Mouse (Mus musculus) liver, embryonic 16.5 days (tissue): Measurements from ENCODE around the gene Prph. TPM values are rescaled to one million over a fixed set of nuclear protein-coding genes. Genes with fewer than 3 reads are reported as not detected.
A peak's percentile ranks its signal among the peaks of the same experiment; 100 is the strongest.

Experiments used
- ATAC-seq: fragments of 200-750 bp; cut with Nextera tagmentation; 2 replicates; pipeline ENCODE4 v1.8.0; 2017; ENCODE audit warnings: low read depth, mild to moderate bottlenecking, moderate number of reproducible peaks, moderate library complexity
- H3K27ac ChIP-seq: fragments of 300-500 bp; sonication (generic); 2 replicates; pipeline ENCODE4 v1.5.1; 2014; ENCODE audit warnings: mild to moderate bottlenecking, low read length
- H3K27me3 ChIP-seq: fragments of 300-500 bp; sonication (generic); 2 replicates; pipeline ENCODE4 v1.6.1; 2014; ENCODE audit warnings: low read depth, low read length, mixed read lengths; ENCODE audit not compliant: control insufficient read depth, insufficient read depth
- H3K36me3 ChIP-seq: fragments of 300-500 bp; sonication (generic); 2 replicates; pipeline ENCODE4 v1.6.1; 2014; ENCODE audit warnings: mild to moderate bottlenecking; ENCODE audit not compliant: control insufficient read depth, insufficient read depth
- H3K4me1 ChIP-seq: fragments of 300-500 bp; sonication (generic); 2 replicates; pipeline ENCODE4 v1.6.1; 2014; ENCODE audit warnings: low read depth, low read length, mixed read lengths; ENCODE audit not compliant: control insufficient read depth
- H3K4me2 ChIP-seq: fragments of 300-500 bp; sonication (generic); 2 replicates; pipeline ENCODE4 v1.6.1; 2014; ENCODE audit warnings: low read depth, low read length, mixed read lengths
- H3K4me3 ChIP-seq: fragments of 300-500 bp; sonication (generic); 2 replicates; pipeline ENCODE4 v1.5.1; 2014; ENCODE audit warnings: low read depth, mild to moderate bottlenecking, low read length
- H3K9ac ChIP-seq: fragments of 300-500 bp; sonication (generic); 2 replicates; pipeline ENCODE4 v1.6.1; 2014; ENCODE audit warnings: low read depth, low read length
- H3K9me3 ChIP-seq: fragments of 300-500 bp; sonication (generic); replicated peaks from 2 replicates; pipeline ENCODE4 v1.6.1; 2016; ENCODE audit warnings: low read length; ENCODE audit not compliant: control insufficient read depth
- whole genome bisulfite sequencing: fragments of 180-500 bp; shearing (Covaris S2); extraction: QIAGEN DNeasy Blood & Tissue Kit; methylation state at CpG from one replicate; pipeline ENCODE4 v1.1.7; 2014; ENCODE audit not compliant: insufficient replicate concordance; 5-methylcytosine and 5-hydroxymethylcytosine counted together
- microRNA-seq: library from miRNA; unstranded; fragments of <30 nt; microRNA quantifications from one replicate; pipeline ENCODE4, GENCODE M21; 2016
- polyA plus RNA-seq: library from polyadenylated mRNA; unstranded; fragments of >200 nt; fragmentation: Nextera tagmentation; extraction: Ambion mirVana; gene quantifications from 2 replicates; pipeline ENCODE4 v1.2.1, GENCODE M21; 2015

The Prph gene
- polyA plus RNA-seq, 1 experiment from 2014 or later = 1.1 TPM

DNA sequence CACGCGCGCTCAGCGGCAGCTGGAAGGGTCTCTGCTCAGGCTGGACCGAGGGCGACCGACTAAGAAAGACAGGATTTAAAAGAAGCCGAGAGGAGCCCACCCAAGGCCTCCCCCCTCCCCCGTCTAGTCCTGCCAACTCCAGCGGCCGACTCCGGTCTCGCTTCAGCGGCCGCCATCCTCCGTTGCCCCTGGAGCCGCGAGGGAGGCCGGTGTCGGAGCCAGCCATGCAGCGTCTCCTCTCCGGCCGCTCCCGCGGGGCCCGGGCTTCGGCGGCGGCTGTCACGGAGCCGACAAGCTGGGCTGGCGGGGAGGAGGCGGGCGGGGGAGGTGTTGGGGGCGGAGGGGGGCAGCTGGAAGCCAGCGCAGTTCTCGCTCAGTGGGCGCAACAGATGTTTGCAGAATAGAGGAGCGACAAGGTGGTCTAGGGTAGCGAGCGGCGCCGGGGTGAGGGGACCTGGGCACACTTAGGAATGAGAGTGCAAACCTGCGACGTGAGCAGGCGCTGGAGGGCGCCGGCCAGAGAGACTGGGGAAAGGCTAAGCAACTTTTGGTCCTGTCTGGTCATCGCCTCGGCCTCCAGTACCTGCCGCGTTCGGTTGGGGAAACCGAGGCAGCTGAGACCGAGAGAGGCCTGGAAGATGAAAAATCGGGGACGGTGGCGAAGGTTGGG, 42.0 kb downstream of the Prph start:
- no peak overlapping the region for H3K27ac ChIP-seq
- H3K27me3 ChIP-seq = peaks cover 80% of the 10 kb centered on the region
- peak overlapping the region; percentile 37 for H3K4me3 ChIP-seq
- WGBS = 1% methylated on average over 52 of the region's 58 CpGs
- H3K4me1 ChIP-seq = peaks cover 22% of the 10 kb centered on the region
- no peaks in the 10 kb centered on the region for H3K36me3 ChIP-seq
- no peak for ATAC-seq
- H3K9ac ChIP-seq = no peak overlapping the region
- H3K9me3 ChIP-seq = no peaks in the 10 kb centered on the region
- peak overlapping the region; percentile 60 for H3K4me2 ChIP-seq

DNA sequence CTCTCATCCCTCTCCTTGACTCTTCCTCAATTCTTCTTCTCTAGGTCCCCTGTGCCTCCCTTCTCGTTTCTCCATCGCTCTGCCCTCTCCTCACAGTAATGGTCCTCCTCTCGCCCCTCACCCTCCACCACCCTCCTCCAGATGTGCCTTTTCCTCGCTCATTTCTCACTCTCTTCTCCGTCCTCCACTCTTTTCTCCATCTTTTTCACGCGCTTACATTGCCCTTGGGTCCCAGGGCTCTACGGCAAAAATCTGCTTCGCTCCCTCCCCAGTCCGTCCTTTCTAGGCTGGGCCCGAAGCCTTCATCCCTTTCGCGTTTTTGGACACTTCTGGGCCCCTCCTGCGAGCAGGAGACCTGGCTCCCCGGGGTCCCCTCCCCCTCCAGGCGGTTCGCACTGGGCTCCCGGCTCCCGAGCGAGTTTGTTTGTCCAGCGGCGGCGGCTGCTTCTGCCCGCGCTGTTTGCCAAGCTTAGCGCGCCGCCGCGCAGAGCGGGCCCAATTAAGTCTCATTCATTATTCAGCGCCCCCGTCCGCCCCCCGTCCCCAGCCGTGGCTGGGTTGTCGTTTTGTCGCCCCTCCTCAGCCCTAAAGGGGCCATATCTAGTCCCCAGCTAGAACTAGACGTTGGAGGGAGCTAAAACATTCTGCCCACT, 43.0 kb downstream of the Prph start:
- Histone ChIP-seq H3K27ac (no peak overlapping the region), H3K36me3 (no peaks in the 10 kb centered on the region), H3K4me2 (peak overlapping the region; percentile 60), H3K27me3 (peaks cover 70% of the 10 kb centered on the region), H3K9me3 (no peaks in the 10 kb centered on the region), H3K4me3 (peak overlapping the region; percentile 34), H3K9ac (no peak overlapping the region), H3K4me1 (peaks cover 22% of the 10 kb centered on the region)
- WGBS = 1% methylated on average over 39 of the region's 39 CpGs
- no peak for ATAC-seq

DNA sequence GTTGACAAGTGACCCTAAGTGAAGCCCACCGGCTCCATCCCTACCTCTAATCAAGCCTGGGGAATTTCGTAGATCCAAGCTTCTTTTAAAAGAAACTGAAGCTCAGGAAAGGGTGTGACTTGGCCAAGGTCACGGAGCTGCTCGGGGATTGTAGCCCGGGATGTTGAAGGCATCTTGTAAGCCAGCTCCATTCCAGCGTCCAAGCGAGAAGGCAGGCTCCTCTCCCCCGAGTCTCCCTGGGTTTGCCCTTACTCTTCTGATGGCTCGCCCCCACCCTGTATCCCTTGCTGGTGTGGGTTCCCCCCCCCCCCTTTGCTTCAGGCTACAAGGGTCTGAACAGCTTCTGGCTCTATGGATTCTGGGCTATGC, 43.5 kb downstream of the Prph start:
- Histone ChIP-seq H3K4me2 (peak overlapping the region; percentile 60), H3K36me3 (no peaks in the 10 kb centered on the region), H3K27me3 (peaks cover 64% of the 10 kb centered on the region), H3K9me3 (no peaks in the 10 kb centered on the region), H3K27ac (no peak overlapping the region), H3K4me3 (peak overlapping the region; percentile 34), H3K4me1 (peaks cover 21% of the 10 kb centered on the region), H3K9ac (no peak overlapping the region)
- 4% methylated on average over 9 of the region's 9 CpGs for WGBS
- no peak for ATAC-seq

DNA sequence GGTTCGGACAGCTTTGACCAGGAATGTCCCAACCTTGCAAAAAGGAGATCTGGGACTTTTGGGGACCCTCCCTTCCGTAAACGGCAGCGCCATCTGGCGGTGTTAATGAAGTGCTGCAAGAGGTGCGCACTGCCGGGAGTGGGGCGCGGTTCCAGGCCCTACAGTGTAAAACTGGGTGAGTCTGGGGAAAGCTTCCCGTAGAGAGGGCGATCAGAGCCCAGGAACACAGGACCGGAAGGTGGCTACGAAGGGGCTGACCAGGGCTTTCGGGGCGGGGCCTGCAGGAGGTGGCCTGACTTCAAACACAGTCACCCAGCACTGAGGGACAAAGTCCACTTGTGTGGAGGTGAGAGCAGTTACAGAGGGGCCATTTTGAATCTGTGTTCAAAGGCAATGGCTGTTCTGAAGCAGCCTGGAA, 44.2 kb downstream of the Prph start:
- Histone ChIP-seq H3K9me3 (no peaks in the 10 kb centered on the region), H3K4me2 (peak overlapping the region; percentile 60), H3K9ac (no peak overlapping the region), H3K27ac (peak overlapping the region; percentile 68), H3K27me3 (peaks cover 58% of the 10 kb centered on the region), H3K4me1 (peaks cover 16% of the 10 kb centered on the region), H3K4me3 (peak overlapping the region; percentile 39), H3K36me3 (no peaks in the 10 kb centered on the region)
- ATAC-seq = peak; percentile 90
- under 1% methylated on average over 15 of the region's 15 CpGs for WGBS

DNA sequence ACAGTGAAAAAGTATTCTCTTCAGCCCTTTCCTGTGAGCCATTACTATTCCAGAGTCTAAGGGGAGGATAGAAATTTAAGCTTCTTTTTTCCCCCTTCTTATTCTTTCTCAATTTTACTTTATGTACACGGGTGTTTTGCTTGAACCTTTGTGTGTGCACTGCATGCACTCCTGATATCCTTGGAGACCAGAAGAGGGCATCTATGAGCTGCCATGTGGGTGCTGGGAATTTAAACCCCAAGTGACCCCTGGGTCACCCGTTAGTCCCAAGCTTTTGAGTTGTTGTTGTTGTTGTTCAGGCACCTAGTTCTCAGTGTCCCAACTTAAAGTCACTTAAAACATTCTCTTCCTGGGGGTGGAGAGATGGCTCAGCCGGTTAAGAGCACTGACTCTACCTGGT, 45.0 kb downstream of the Prph start:
- Histone ChIP-seq H3K4me2 (peak overlapping the region; percentile 42), H3K4me1 (peaks cover 16% of the 10 kb centered on the region), H3K4me3 (peak overlapping the region; percentile 39), H3K27ac (no peak overlapping the region), H3K27me3 (peaks cover 50% of the 10 kb centered on the region), H3K36me3 (no peaks in the 10 kb centered on the region), H3K9ac (no peak overlapping the region), H3K9me3 (no peaks in the 10 kb centered on the region)
- ATAC-seq = no peak
- 32% methylated on average over 3 of the region's 3 CpGs for whole genome bisulfite sequencing

DNA sequence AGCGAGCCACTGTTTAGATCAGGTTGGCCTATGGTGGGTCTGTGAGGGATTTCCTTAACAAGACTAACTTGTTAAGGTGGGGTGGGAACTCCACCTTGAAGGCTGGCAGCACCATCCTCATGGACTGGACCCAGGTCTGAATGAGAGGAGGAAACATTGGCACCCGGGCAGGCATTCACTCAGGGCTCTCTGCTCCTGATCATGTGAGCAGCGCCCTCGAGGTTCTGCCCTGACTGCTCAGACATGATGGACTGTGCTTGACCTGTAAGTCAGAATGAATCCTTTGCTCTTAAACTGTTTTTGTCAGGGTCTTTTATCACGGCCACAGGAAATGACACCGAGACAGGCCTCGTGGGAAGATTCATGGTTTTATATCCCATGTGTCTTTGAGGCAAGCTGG, 50.3 kb downstream of the Prph start:
- Histone ChIP-seq H3K4me2 (no peak overlapping the region), H3K9ac (no peak overlapping the region), H3K4me1 (no peaks in the 10 kb centered on the region; the same call in 1 of the 2 replicates), H3K4me3 (no peak overlapping the region), H3K36me3 (no peaks in the 10 kb centered on the region; the same call in 1 of the 2 replicates), H3K9me3 (no peaks in the 10 kb centered on the region), H3K27me3 (no peaks in the 10 kb centered on the region), H3K27ac (no peak overlapping the region)
- no peak for ATAC-seq
- WGBS = 33% methylated on average over 7 of the region's 7 CpGs

DNA sequence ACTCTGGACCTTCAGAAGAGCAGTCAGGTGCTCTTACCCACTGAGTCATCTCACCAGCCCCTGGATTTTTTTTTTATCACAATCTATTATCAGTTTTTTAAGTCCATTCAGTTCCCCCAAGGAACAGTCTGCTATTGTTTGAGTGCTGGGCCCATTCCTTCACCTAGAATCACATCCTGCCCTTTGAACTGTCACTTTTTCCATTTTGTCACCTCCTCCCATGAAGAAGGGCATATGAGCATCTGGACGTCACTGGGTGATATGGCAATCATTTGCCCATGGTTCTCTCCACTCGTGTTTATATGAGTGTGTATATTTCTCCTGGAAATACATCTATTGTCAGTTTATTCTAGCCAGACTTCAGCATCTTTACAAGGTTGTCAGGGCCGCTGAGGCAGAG, 52.9 kb downstream of the Prph start:
- 64% methylated on average over 3 of the region's 3 CpGs for WGBS
- Histone ChIP-seq H3K9ac (no peak overlapping the region), H3K4me2 (no peak overlapping the region), H3K9me3 (no peaks in the 10 kb centered on the region), H3K4me1 (no peaks in the 10 kb centered on the region), H3K27ac (no peak overlapping the region), H3K4me3 (no peak overlapping the region), H3K36me3 (no peaks in the 10 kb centered on the region; the same call in 1 of the 2 replicates), H3K27me3 (no peaks in the 10 kb centered on the region)
- ATAC-seq = no peak

Small RNA genes within 50 kb of the gene (microRNA-seq; reads per million reads assigned to microRNA genes)
- 2.2 reads per million for gene Mir6960

Other genes starting within 250 kb of the Prph start
- gene Ddn, start 245.7 kb upstream of the Prph start, polyA plus RNA-seq = not detected in 2 replicates
- 86.8 and 90.6 TPM in 2 replicates for gene Prkag1, start 223.7 kb upstream of the Prph start, polyA plus RNA-seq
- 3.9 and 4.0 TPM in 2 replicates for gene Kmt2d, start 184.0 kb upstream of the Prph start, polyA plus RNA-seq
- 2.9 and 3.4 TPM in 2 replicates for gene Rhebl1, start 160.6 kb upstream of the Prph start, polyA plus RNA-seq
- 0.11 TPM in 2 replicates for gene Dhh, start 156.6 kb upstream of the Prph start, polyA plus RNA-seq
- 4.4 and 4.6 TPM in 2 replicates for gene Lmbr1l, start 136.9 kb upstream of the Prph start, polyA plus RNA-seq
- 934 and 938 TPM in 2 replicates for gene Tuba1b, start 120.6 kb upstream of the Prph start, polyA plus RNA-seq
- gene Gm49450, start 101.6 kb upstream of the Prph start, polyA plus RNA-seq = not detected in 2 replicates
- 48.1 and 57.9 TPM in 2 replicates for gene Tuba1a, start 101.5 kb upstream of the Prph start, polyA plus RNA-seq
- 251 and 260 TPM in 2 replicates for gene Tuba1c, start 25.3 kb upstream of the Prph start, polyA plus RNA-seq
- gene Troap, start 19.4 kb downstream of the Prph start, polyA plus RNA-seq = 13.3 and 15.2 TPM in 2 replicates
- not detected in 2 replicates for gene C1ql4, start 32.6 kb downstream of the Prph start, polyA plus RNA-seq
- 18.5 and 19.2 TPM in 2 replicates for gene Dnajc22, start 38.0 kb downstream of the Prph start, polyA plus RNA-seq
- 5.5 and 6.0 TPM in 2 replicates for gene Spats2, start 70.7 kb downstream of the Prph start, polyA plus RNA-seq
- 0.05 and 0.12 TPM in 2 replicates for gene Kcnh3, start 169.7 kb downstream of the Prph start, polyA plus RNA-seq
- gene Mcrs1, start 196.8 kb downstream of the Prph start, polyA plus RNA-seq = 35.8 and 38.4 TPM in 2 replicates
- gene Prpf40b, start 239.9 kb downstream of the Prph start, polyA plus RNA-seq = 6.5 and 8.0 TPM in 2 replicates
- 0.04 TPM in 1 of 2 replicates, not detected in the other for gene Fam186b, start 240.7 kb downstream of the Prph start, polyA plus RNA-seq